Mouse (Mus musculus) midbrain, embryonic 11.5 days (tissue): ENCODE data around the gene Aym1. TPM values are rescaled to one million over a fixed set of nuclear protein-coding genes. Genes with fewer than 3 reads are reported as not detected.
"Not testable (repeated sequence)": the region's sequence is repeated elsewhere in the genome, so short reads cannot be mapped to it uniquely, and the experiment has no call there.

ENCODE experiments used
- ATAC-seq: fragments of 200-750 bp; cut with Nextera tagmentation; 2 replicates; pipeline ENCODE4 v1.8.0; 2017; ENCODE audit warnings: moderate TSS enrichment, moderate library complexity; ENCODE audit not compliant: low FRiP score
- DNase-seq: peaks from one replicate; pipeline ENCODE4 v3.0.0; 2015; ENCODE audit warnings: low spot score; ENCODE audit errors: missing footprints
- H3K27ac ChIP-seq: fragments of 300-500 bp; sonication (generic); 2 replicates; pipeline ENCODE4 v1.5.1; 2014; ENCODE audit warnings: low read depth, low read length
- H3K27me3 ChIP-seq: fragments of 300-500 bp; sonication (generic); 2 replicates; pipeline ENCODE4 v1.6.1; 2014; ENCODE audit warnings: mild to moderate bottlenecking, low read length, moderate library complexity, mixed read lengths; ENCODE audit not compliant: control insufficient read depth, insufficient read depth
- H3K36me3 ChIP-seq: fragments of 300-500 bp; sonication (generic); 2 replicates; pipeline ENCODE4 v1.6.1; 2014; ENCODE audit warnings: mild to moderate bottlenecking, low read length, moderate library complexity, mixed read lengths; ENCODE audit not compliant: control insufficient read depth, insufficient read depth
- H3K4me1 ChIP-seq: fragments of 300-500 bp; sonication (generic); 2 replicates; pipeline ENCODE4 v1.6.1; 2014; ENCODE audit warnings: low read length; ENCODE audit not compliant: control insufficient read depth, insufficient read depth
- H3K4me2 ChIP-seq: fragments of 300-500 bp; sonication (generic); 2 replicates; pipeline ENCODE4 v1.6.1; 2014; ENCODE audit warnings: mild to moderate bottlenecking, moderate library complexity
- H3K4me3 ChIP-seq: fragments of 300-500 bp; sonication (generic); 2 replicates; pipeline ENCODE4 v1.5.1; 2014; ENCODE audit warnings: low read depth, low read length
- H3K9ac ChIP-seq: fragments of 300-500 bp; sonication (generic); 2 replicates; pipeline ENCODE4 v1.6.1; 2014; ENCODE audit warnings: low read length
- H3K9me3 ChIP-seq: fragments of 300-500 bp; sonication (generic); 2 replicates; pipeline ENCODE4 v1.6.1; 2016; ENCODE audit warnings: low read length; ENCODE audit not compliant: control insufficient read depth
- WGBS: fragments of 180-500 bp; shearing (Covaris S2); extraction: QIAGEN DNeasy Blood & Tissue Kit; methylation state at CpG from one replicate; pipeline ENCODE4 v1.1.7; 2014; 5-methylcytosine and 5-hydroxymethylcytosine counted together
- polyA plus RNA-seq: library from polyadenylated mRNA; unstranded; fragments of >200 nt; fragmentation: Nextera tagmentation; extraction: Ambion mirVana; gene quantifications from 2 replicates; pipeline ENCODE4 v1.2.1, GENCODE M21; 2014

Gene Aym1
- polyA plus RNA-seq, 1 experiment from 2014 or later = not detected

DNA sequence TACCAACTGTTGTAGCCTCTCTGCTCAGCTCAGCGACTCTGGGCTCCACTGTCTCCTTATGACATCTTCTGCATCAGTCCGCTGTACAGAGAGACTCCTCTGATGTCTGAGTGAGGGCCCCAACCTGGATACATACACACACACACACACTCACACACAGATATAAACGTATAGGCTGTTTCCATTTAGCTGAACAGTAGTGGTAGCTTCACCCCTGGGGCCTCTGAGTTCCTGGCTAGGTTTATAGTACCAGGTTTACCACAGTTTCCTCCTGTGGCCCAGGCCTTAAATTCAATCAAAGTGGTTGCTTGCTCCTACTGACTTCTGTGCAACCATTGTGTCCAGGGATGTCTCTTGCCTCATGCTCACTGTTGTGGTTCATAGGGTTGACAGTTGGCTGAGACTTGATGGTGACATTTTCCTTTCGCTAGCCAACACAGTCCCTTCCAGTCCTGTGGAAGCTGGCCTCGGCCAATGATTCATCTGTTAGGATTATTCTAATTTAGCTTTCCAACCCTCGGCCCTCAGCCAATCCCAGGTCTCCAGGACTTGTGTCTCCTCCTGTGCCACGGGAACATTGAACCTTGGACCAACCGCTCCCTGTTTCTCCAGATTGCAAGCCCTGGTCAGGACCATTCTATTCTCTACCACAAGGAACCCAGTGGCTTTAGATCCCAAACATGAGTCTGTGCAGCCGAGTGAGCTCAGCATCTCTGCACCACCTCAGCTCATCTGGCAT is 5.3 kb downstream of the Aym1 start:
- ATAC-seq (no peak), DNase-seq (no peak)
- no peak overlapping the region for H3K4me2 ChIP-seq
- no peak overlapping the region for H3K9ac ChIP-seq
- H3K27me3 ChIP-seq = no peaks in the 10 kb centered on the region
- no peaks in the 10 kb centered on the region for H3K36me3 ChIP-seq
- no peak overlapping the region for H3K4me3 ChIP-seq
- peaks cover 4% of the 10 kb centered on the region; the same call in 1 of the 2 replicates for H3K4me1 ChIP-seq
- H3K27ac ChIP-seq = no peak overlapping the region
- H3K9me3 ChIP-seq = no peaks in the 10 kb centered on the region
- WGBS = 84% methylated on average over 9 of the region's 9 CpGs

DNA sequence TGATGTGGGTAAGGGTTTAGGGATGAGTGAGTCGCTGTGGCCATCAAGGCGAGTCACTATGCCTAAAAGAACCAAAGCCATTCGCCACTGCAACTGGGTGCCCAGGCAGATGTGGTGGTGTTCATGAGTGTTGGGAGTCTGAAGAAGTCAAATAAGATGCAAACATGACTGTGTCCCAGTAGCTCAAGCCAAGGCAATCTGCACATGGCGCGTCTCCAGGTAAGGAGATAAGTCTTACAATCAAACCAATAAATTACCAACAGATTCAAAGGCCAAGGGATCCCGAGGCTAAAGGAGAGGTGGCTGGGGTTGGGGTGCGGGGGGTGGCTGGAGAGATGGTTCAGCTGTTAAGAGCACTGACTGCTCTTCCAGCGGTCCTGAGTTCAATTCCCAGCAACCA is 6.1 kb downstream of the Aym1 start:
- no peak for DNase-seq
- WGBS = 91% methylated on average over 8 of the region's 8 CpGs

DNA sequence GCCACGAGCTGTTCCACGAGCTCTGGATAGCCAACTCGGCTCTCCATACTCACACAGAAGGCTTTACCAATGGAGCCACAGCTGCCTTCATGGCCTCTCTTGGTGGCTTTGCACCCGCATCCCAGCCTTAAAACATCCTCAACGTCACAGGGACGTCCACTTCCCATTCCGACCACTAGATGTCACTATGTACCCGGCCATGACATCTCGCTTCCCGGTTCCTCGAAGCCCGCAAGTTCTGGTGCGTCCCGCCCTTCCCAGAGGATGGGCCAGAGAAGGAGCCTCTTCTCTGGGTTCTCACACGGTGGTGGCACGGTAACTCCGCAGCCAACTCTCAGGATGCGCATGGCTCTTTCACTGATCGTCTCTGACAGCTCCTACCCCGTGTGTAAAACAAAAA is 8.8 kb downstream of the Aym1 start:
- 0 out of 2 replicates have a peak, but pooled peaks have one; percentile 42 for ATAC-seq
- 5% methylated on average over 20 of the region's 20 CpGs for WGBS
- no peak overlapping the region for H3K9ac ChIP-seq
- peak; percentile 99 for DNase-seq
- no peaks in the 10 kb centered on the region for H3K4me1 ChIP-seq
- H3K27ac ChIP-seq = no peak overlapping the region
- H3K4me2 ChIP-seq = no peak overlapping the region
- no peaks in the 10 kb centered on the region for H3K36me3 ChIP-seq
- no peaks in the 10 kb centered on the region for H3K9me3 ChIP-seq
- H3K27me3 ChIP-seq = no peaks in the 10 kb centered on the region
- H3K4me3 ChIP-seq = no peak overlapping the region

More for the DNA sequence above, 6.1 kb downstream of the Aym1 start:
- H3K4me2 ChIP-seq = no peak overlapping the region
- H3K9me3 ChIP-seq = no peaks in the 10 kb centered on the region
- no peaks in the 10 kb centered on the region for H3K36me3 ChIP-seq
- H3K4me1 ChIP-seq = peaks cover 4% of the 10 kb centered on the region; the same call in 1 of the 2 replicates
- no peak overlapping the region for H3K9ac ChIP-seq
- no peaks in the 10 kb centered on the region for H3K27me3 ChIP-seq
- no peak for ATAC-seq
- H3K27ac ChIP-seq = no peak overlapping the region
- no peak overlapping the region for H3K4me3 ChIP-seq

DNA sequence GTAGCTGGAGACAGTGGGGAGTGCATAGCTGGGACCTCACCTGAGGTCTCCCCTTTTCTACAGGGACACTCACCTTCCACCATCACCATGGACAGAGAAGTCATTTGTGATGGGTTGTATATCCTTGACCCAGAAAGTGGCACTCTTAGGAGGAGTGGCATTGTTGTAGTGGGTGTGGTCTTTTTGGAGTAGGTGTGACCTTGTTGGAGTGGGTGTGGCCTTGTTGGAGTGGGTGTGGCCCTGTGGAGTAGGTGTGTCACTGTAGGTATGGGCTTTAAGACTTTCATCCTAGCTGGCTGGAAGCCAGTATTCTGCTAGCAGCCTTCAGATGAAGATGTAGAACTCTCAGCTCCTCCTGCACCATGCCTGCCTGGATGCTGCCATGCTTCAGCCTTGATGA is 10.6 kb downstream of the Aym1 start:
- ATAC-seq, H3K4me1 ChIP-seq, H3K9me3 ChIP-seq, H3K9ac ChIP-seq, H3K4me3 ChIP-seq, H3K27me3 ChIP-seq, DNase-seq, H3K36me3 ChIP-seq, H3K4me2 ChIP-seq, H3K27ac ChIP-seq: not testable (repeated sequence)

- Histone ChIP-seq H3K4me2 (no peak overlapping the region), H3K27me3 (no peaks in the 10 kb centered on the region), H3K4me1 (no peaks in the 10 kb centered on the region), H3K4me3 (no peak overlapping the region), H3K9me3 (no peaks in the 10 kb centered on the region), H3K36me3 (no peaks in the 10 kb centered on the region), H3K27ac (no peak overlapping the region), H3K9ac (no peak overlapping the region)
- WGBS = 79% methylated on average over 17 of the region's 17 CpGs
- no peak for ATAC-seq
- DNase-seq = peak; percentile 81
Observed at GRCm38 (mm10) chr5:113369262-113369868, 12.3 kb downstream of the Aym1 start.

- Histone ChIP-seq H3K27me3 (no peaks in the 10 kb centered on the region), H3K4me3 (no peak overlapping the region), H3K36me3 (no peaks in the 10 kb centered on the region), H3K9ac (peak overlapping the region; percentile 52; the same call in 1 of the 2 replicates), H3K4me1 (no peaks in the 10 kb centered on the region), H3K9me3 (no peaks in the 10 kb centered on the region), H3K27ac (no peak overlapping the region), H3K4me2 (peak overlapping the region; percentile 48; the same call in 1 of the 2 replicates)
- 69% methylated on average over 4 of the region's 4 CpGs for WGBS
- ATAC-seq = no peak
- DNase-seq = no peak
Observed at GRCm38 (mm10) chr5:113372449-113372848, 15.4 kb downstream of the Aym1 start.

- ATAC-seq = peak; percentile 59
Observed at GRCm38 (mm10) chr5:113372995-113373950, 16.2 kb downstream of the Aym1 start.

GRCm38 (mm10) chr5:113374290-113374689 is 17.2 kb downstream of the Aym1 start:
- peak; percentile 81 for DNase-seq
- Histone ChIP-seq H3K9ac (no peak overlapping the region), H3K27me3 (no peaks in the 10 kb centered on the region), H3K9me3 (no peaks in the 10 kb centered on the region), H3K4me1 (no peaks in the 10 kb centered on the region), H3K27ac (no peak overlapping the region), H3K36me3 (no peaks in the 10 kb centered on the region), H3K4me2 (no peak overlapping the region), H3K4me3 (no peak overlapping the region)
- no peak for ATAC-seq
- 74% methylated on average over 10 of the region's 10 CpGs for WGBS

More at GRCm38 (mm10) chr5:113372995-113373950, 16.2 kb downstream of the Aym1 start:
- H3K4me1 ChIP-seq = no peaks in the 10 kb centered on the region
- peak overlapping the region; percentile 52 for H3K9ac ChIP-seq
- WGBS = 2% methylated on average over 33 of the region's 33 CpGs
- no peaks in the 10 kb centered on the region for H3K36me3 ChIP-seq
- no peak overlapping the region for H3K27ac ChIP-seq
- H3K9me3 ChIP-seq = no peaks in the 10 kb centered on the region
- H3K4me3 ChIP-seq = peak overlapping the region; percentile 31
- DNase-seq = peak; percentile 99
- H3K27me3 ChIP-seq = no peaks in the 10 kb centered on the region
- H3K4me2 ChIP-seq = peak overlapping the region; percentile 48
